Mouse (Mus musculus) bone marrow, adult 2 months (tissue): ENCODE results near the gene Klhl32.

Experiments
- CTCF ChIP-seq: fragments of 200-500 bp; IDR thresholded peaks from 2 replicates; pipeline ENCODE4 v1.5.1; 2011; ENCODE audit warnings: low read length, control low read depth; ENCODE audit not compliant: control insufficient read depth, insufficient read depth
- POLR2A ChIP-seq: fragments of 200-500 bp; IDR thresholded peaks from 2 replicates; pipeline ENCODE4 v1.6.1; 2011; ENCODE audit warnings: low read depth, mild to moderate bottlenecking, control low read depth, low read length, borderline replicate concordance; ENCODE audit not compliant: control insufficient read depth

DNA sequence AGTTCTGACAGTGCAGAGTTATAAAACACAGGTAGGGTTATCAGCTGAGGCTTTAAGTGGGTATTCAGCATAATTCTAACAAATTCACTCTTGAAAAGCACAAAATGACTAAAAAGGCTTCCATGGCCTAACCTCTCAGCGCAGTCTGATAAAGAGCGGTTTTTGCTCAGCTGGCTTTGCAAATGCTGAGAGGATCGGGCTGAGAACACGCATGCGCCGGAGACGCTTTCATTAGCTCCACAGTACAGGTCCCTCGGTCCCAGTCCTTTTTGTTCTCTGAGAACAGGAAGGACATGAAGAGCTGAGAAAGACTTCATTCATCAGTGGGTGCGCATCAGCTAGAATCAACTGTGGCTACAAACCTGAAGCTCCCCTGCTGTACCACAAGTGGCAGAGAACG is 180.9 kb downstream of the Klhl32 start:
- no peak for TF ChIP-seq POLR2A
- TF ChIP-seq CTCF: no peak
